Mouse (Mus musculus) T-helper 2 cell (primary cell): ENCODE data around the gene Auts2.

Experiments used
- in situ Hi-C: fragments of 300-600 bp; cut with MboI, MseI; formaldehyde crosslinking; loops from one replicate; pipeline ENCODE4 v1.15.1; 2025; ENCODE audit warnings: high pct_unique_total_duplicates

The Auts2 gene

GRCm38 (mm10) chr5:132027859-132028498 lies 515.2 kb downstream of the Auts2 start:
- in situ Hi-C loops: no loop called here

GRCm38 (mm10) chr5:132013296-132013695 lies 529.8 kb downstream of the Auts2 start:
- in situ Hi-C loops: no loop called here

GRCm38 (mm10) chr5:132011795-132012194 lies 531.3 kb downstream of the Auts2 start:
- in situ Hi-C loops: no loop called here

GRCm38 (mm10) chr5:132008703-132009222 lies 534.4 kb downstream of the Auts2 start:
- in situ Hi-C loops: no loop called here

GRCm38 (mm10) chr5:132007907-132008306 lies 535.2 kb downstream of the Auts2 start:
- in situ Hi-C loops: no loop called here

GRCm38 (mm10) chr5:131992681-131993211 lies 550.4 kb downstream of the Auts2 start:
- in situ Hi-C loops: no loop called here

GRCm38 (mm10) chr5:131992268-131992667 lies 550.9 kb downstream of the Auts2 start:
- in situ Hi-C loops: no loop called here

- in situ Hi-C loops: no loop called here
These were observed 552.6 kb downstream of the Auts2 start for GRCm38 (mm10) chr5:131990532-131990931.

- in situ Hi-C loops: no loop called here
These were observed 561.7 kb downstream of the Auts2 start for GRCm38 (mm10) chr5:131981451-131981850.

GRCm38 (mm10) chr5:131978939-131979338 lies 564.2 kb downstream of the Auts2 start:
- in situ Hi-C loops: no loop called here

GRCm38 (mm10) chr5:131977497-131977896 lies 565.6 kb downstream of the Auts2 start:
- in situ Hi-C loops: no loop called here

GRCm38 (mm10) chr5:131971901-131972300 lies 571.2 kb downstream of the Auts2 start:
- in situ Hi-C loops: no loop called here

- in situ Hi-C loops: no loop called here
These were observed 577.6 kb downstream of the Auts2 start for GRCm38 (mm10) chr5:131965499-131965898.

GRCm38 (mm10) chr5:131963565-131963964 lies 579.6 kb downstream of the Auts2 start:
- in situ Hi-C loops: loop anchor here (5.0 kb wide), 1 partner anchor 56 kb away; no protein-coding TSS in a partner anchor

GRCm38 (mm10) chr5:131961859-131962258 lies 581.3 kb downstream of the Auts2 start:
- in situ Hi-C loops: loop anchor here (5.0 kb wide), 1 partner anchor 55 kb away; no protein-coding TSS in a partner anchor

- in situ Hi-C loops: loop anchor here (5.0 kb wide), 1 partner anchor 53 kb away; no protein-coding TSS in a partner anchor
These were observed 582.7 kb downstream of the Auts2 start for GRCm38 (mm10) chr5:131960432-131960831.

- in situ Hi-C loops: no loop called here
These were observed 586.1 kb downstream of the Auts2 start for GRCm38 (mm10) chr5:131956998-131957397.

GRCm38 (mm10) chr5:131956090-131956489 lies 587.1 kb downstream of the Auts2 start:
- in situ Hi-C loops: no loop called here

GRCm38 (mm10) chr5:131955227-131956016 lies 587.7 kb downstream of the Auts2 start:
- in situ Hi-C loops: no loop called here

GRCm38 (mm10) chr5:131948571-131949151 lies 594.5 kb downstream of the Auts2 start:
- in situ Hi-C loops: no loop called here

GRCm38 (mm10) chr5:131946801-131947200 lies 596.3 kb downstream of the Auts2 start:
- in situ Hi-C loops: no loop called here

GRCm38 (mm10) chr5:131944761-131945160 lies 598.4 kb downstream of the Auts2 start:
- in situ Hi-C loops: no loop called here
